Mouse (Mus musculus) forebrain, embryonic 13.5 days (tissue): ENCODE results near the gene Ptger1. TPM values are rescaled to one million over a fixed set of nuclear protein-coding genes. Genes with fewer than 3 reads are reported as not detected.

Experiments
- ATAC-seq: fragments of 200-750 bp; cut with Nextera tagmentation; 2 replicates; pipeline ENCODE4 v1.8.0; 2017
- H3K27ac ChIP-seq: fragments of 300-500 bp; sonication (generic); 2 replicates; pipeline ENCODE4 v1.5.1; 2015; ENCODE audit warnings: inconsistent platforms, mild to moderate bottlenecking, moderate library complexity
- H3K27me3 ChIP-seq: fragments of 300-500 bp; sonication (generic); 2 replicates; pipeline ENCODE4 v1.6.1; 2015; ENCODE audit warnings: mild to moderate bottlenecking, inconsistent platforms
- H3K36me3 ChIP-seq: fragments of 300-500 bp; sonication (generic); 2 replicates; pipeline ENCODE4 v1.6.1; 2015; ENCODE audit warnings: mild to moderate bottlenecking, inconsistent platforms; ENCODE audit not compliant: poor library complexity, severe bottlenecking
- H3K4me1 ChIP-seq: fragments of 300-500 bp; sonication (generic); 2 replicates; pipeline ENCODE4 v1.6.1; 2015; ENCODE audit warnings: inconsistent platforms
- H3K4me2 ChIP-seq: fragments of 300-500 bp; sonication (generic); 2 replicates; pipeline ENCODE4 v1.6.1; 2015; ENCODE audit warnings: inconsistent platforms, mild to moderate bottlenecking, moderate library complexity
- H3K4me3 ChIP-seq: fragments of 300-500 bp; sonication (generic); 2 replicates; pipeline ENCODE4 v1.5.1; 2015; ENCODE audit warnings: mild to moderate bottlenecking, inconsistent platforms
- H3K9ac ChIP-seq: fragments of 300-500 bp; sonication (generic); 2 replicates; pipeline ENCODE4 v1.6.1; 2015; ENCODE audit warnings: mild to moderate bottlenecking, inconsistent platforms
- H3K9me3 ChIP-seq: fragments of 300-500 bp; sonication (generic); replicated peaks from 2 replicates; pipeline ENCODE4 v1.6.1; 2016; ENCODE audit warnings: inconsistent platforms
- WGBS: fragments of 180-500 bp; shearing (Covaris S2); methylation state at CpG from one replicate; pipeline ENCODE4 v1.1.7; 2015; 5-methylcytosine and 5-hydroxymethylcytosine counted together
- polyA plus RNA-seq: library from polyadenylated mRNA; unstranded; fragments of >200 nt; fragmentation: Nextera tagmentation; extraction: Ambion mirVana; gene quantifications from 2 replicates; pipeline ENCODE4 v1.2.1, GENCODE M21; 2015

Gene Ptger1
- polyA plus RNA-seq, 1 experiment from 2014 or later = 0.67 TPM

DNA sequence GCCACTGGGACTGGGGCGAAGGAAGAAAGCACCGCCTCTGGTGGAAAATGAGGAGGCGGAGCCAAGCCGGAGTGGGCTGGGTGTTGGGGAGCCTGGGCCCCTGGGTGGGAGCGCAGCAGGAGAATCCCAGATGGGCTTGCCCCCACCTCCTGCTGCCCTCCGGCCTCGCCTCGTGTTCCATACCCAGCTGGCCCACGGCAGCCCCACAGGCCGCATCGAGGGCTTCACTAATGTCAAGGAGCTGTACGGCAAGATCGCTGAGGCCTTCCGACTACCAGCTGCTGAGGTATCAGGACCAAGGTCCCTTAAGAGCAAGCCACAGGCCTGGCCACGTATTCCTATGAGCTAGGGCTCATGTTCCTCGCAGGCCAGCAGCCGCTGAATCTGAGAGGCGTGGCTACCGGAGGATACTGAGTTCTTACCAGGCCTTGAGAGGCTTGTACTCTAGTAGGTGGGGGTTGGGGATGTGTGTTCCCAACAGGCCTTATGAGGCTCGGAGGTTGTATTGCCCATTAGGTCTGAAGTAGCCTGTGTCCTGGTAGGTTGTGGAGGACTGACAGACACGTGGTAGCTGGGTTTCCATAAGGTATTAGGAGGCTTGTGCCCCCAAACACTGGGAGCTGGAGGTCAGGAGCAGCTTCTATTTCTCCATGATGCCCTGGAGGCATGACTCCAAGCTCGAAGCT is 5.3 kb upstream of the Ptger1 start:
- peak overlapping the region; percentile 41 for H3K4me2 ChIP-seq

DNA sequence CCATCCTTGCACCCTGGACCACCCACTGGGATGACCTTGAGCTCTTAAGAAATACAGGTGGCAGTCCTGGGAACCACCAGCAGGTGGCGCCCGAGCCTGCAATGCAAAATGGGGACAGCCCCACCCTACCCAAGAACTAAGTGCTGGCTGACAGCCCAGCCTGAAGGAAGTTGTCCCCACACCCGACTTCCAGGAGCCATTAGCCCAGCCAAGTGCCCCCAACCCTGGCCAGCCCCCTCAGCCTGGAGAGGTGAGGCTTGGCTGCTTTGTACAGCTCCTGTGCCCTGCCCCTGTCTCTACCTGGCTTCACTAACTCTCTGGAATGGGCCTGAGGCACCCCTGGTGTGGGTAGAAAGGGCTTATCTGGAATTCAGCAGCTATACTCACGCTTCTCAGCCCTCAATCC is 4.1 kb upstream of the Ptger1 start:
- WGBS = 12% methylated on average over 4 of the region's 4 CpGs
- peaks cover 43% of the 10 kb centered on the region for H3K4me1 ChIP-seq
- H3K27me3 ChIP-seq = 0 out of 2 replicates have a peak, but pooled peaks cover under 1% of the 10 kb centered on the region
- peaks cover 19% of the 10 kb centered on the region for H3K36me3 ChIP-seq
- H3K9me3 ChIP-seq = no peaks in the 10 kb centered on the region
- H3K4me2 ChIP-seq = no peak overlapping the region
- no peak overlapping the region for H3K27ac ChIP-seq
- no peak overlapping the region for H3K9ac ChIP-seq
- ATAC-seq = peak; percentile 22; the same call in 1 of the 2 replicates
- no peak overlapping the region for H3K4me3 ChIP-seq

More for the DNA sequence above, 5.3 kb upstream of the Ptger1 start:
- peak overlapping the region; percentile 45 for H3K9ac ChIP-seq
- no peak overlapping the region for H3K4me3 ChIP-seq
- H3K9me3 ChIP-seq = no peaks in the 10 kb centered on the region
- WGBS = 16% methylated on average over 21 of the region's 22 CpGs
- ATAC-seq = peak; percentile 16; the same call in 1 of the 2 replicates
- peaks cover 24% of the 10 kb centered on the region for H3K36me3 ChIP-seq
- H3K4me1 ChIP-seq = peaks cover 34% of the 10 kb centered on the region
- no peaks in the 10 kb centered on the region for H3K27me3 ChIP-seq
- peak overlapping the region; percentile 42 for H3K27ac ChIP-seq

DNA sequence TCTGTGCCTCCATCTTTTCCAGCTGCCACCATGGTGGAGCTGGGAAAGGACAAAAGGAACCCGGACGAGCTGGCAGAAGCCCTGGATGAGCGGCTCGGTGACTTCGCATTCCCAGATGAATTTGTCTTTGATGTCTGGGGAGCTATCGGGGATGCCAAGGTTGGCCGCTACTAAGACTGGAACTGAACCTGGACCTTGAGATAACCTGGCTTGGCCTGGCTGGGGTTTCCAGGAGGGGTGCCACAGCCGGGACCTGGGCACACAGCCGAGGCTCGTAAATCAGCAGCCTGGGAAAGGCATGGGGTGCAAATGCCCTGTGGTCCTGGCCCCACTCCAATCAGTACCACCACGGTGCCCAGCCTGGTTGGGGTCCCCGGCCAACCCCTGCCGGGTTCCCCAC is 2.4 kb upstream of the Ptger1 start:
- Histone ChIP-seq H3K4me3 (no peak overlapping the region), H3K4me1 (peaks cover 53% of the 10 kb centered on the region), H3K9ac (no peak overlapping the region), H3K4me2 (no peak overlapping the region), H3K27me3 (peaks cover 4% of the 10 kb centered on the region; the same call in 1 of the 2 replicates), H3K36me3 (peaks cover 11% of the 10 kb centered on the region), H3K9me3 (no peaks in the 10 kb centered on the region), H3K27ac (no peak overlapping the region)
- no peak for ATAC-seq
- 91% methylated on average over 13 of the region's 13 CpGs for WGBS

DNA sequence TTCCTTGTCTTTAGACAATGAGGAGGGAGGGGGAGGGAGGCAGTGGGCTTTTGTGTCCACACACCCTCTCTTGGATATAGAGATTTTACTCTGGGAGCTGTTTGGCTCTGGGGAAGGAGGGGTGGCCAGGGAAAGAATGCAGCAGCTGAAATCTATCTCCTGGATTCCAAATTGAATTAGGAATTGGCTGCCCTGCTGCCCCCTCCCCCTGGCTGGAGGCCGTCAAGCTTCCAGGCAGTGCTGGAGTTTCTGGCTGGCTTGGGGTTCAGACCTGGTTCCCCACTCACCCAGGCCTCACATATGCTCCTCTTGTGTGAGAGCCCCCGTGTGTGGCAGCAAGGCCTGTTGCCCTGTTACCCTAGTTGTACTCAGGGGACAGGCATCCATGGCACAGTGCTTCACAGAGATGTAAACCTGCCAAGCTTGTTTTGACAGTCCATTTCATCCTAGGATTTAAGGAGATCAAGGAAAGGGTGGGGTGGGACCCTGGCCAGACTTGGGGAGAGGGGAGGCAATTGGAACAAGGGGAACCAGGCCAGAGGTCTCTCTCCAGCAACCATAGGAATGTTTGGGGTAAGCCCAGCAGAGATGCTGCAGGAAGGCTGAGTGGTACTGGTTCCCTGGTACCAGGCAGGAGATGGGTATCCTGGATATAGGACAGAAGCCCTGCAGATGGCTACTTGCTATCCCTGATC is 1.4 kb upstream of the Ptger1 start:
- H3K27me3 ChIP-seq = peaks cover 4% of the 10 kb centered on the region; the same call in 1 of the 2 replicates
- H3K9ac ChIP-seq = peak overlapping the region; percentile 13; the same call in 1 of the 2 replicates
- no peak for ATAC-seq
- H3K4me3 ChIP-seq = no peak overlapping the region
- no peak overlapping the region for H3K4me2 ChIP-seq
- peaks cover 21% of the 10 kb centered on the region for H3K36me3 ChIP-seq
- H3K9me3 ChIP-seq = no peaks in the 10 kb centered on the region
- peaks cover 49% of the 10 kb centered on the region for H3K4me1 ChIP-seq
- 41% methylated on average over 2 of the region's 2 CpGs for WGBS
- H3K27ac ChIP-seq = no peak overlapping the region

DNA sequence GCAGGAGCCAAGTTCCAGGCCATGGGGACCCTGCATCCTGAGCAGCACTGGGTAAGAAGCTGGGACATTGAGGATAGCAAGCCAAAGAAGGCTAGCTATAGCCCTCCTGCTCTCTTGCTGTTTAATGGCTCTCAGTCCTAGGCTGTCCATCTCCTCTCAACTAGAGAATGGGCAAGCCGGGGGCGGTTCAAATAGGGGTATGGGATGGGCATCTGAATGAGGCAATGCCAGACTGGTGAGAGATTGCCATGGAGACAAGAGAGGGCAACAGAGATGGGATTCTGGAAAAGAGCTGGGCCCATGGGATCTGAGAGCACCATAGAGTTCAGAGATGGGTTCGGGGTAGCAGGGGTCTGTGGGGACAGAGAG is 372 bp downstream of the Ptger1 start:
- WGBS = 88% methylated on average over 3 of the region's 3 CpGs

GRCm38 (mm10) chr8:83667526-83667925 is 1.0 kb downstream of the Ptger1 start:
- Histone ChIP-seq H3K27ac (no peak overlapping the region), H3K9ac (peak overlapping the region; percentile 68; the same call in 1 of the 2 replicates), H3K4me3 (no peak overlapping the region), H3K27me3 (peaks cover 4% of the 10 kb centered on the region; the same call in 1 of the 2 replicates), H3K4me2 (peak overlapping the region; percentile 72), H3K9me3 (no peaks in the 10 kb centered on the region), H3K4me1 (peaks cover 25% of the 10 kb centered on the region), H3K36me3 (peaks cover 46% of the 10 kb centered on the region)
- peak; percentile 6; the same call in 1 of the 2 replicates for ATAC-seq
- WGBS = 87% methylated on average over 10 of the region's 10 CpGs

More for the DNA sequence above, 372 bp downstream of the Ptger1 start:
- Histone ChIP-seq H3K4me3 (no peak overlapping the region), H3K4me2 (no peak overlapping the region), H3K4me1 (peaks cover 31% of the 10 kb centered on the region), H3K27me3 (peaks cover 4% of the 10 kb centered on the region; the same call in 1 of the 2 replicates), H3K36me3 (peaks cover 39% of the 10 kb centered on the region), H3K9me3 (no peaks in the 10 kb centered on the region), H3K27ac (no peak overlapping the region), H3K9ac (peak overlapping the region; percentile 21; the same call in 1 of the 2 replicates)
- ATAC-seq = no peak

DNA sequence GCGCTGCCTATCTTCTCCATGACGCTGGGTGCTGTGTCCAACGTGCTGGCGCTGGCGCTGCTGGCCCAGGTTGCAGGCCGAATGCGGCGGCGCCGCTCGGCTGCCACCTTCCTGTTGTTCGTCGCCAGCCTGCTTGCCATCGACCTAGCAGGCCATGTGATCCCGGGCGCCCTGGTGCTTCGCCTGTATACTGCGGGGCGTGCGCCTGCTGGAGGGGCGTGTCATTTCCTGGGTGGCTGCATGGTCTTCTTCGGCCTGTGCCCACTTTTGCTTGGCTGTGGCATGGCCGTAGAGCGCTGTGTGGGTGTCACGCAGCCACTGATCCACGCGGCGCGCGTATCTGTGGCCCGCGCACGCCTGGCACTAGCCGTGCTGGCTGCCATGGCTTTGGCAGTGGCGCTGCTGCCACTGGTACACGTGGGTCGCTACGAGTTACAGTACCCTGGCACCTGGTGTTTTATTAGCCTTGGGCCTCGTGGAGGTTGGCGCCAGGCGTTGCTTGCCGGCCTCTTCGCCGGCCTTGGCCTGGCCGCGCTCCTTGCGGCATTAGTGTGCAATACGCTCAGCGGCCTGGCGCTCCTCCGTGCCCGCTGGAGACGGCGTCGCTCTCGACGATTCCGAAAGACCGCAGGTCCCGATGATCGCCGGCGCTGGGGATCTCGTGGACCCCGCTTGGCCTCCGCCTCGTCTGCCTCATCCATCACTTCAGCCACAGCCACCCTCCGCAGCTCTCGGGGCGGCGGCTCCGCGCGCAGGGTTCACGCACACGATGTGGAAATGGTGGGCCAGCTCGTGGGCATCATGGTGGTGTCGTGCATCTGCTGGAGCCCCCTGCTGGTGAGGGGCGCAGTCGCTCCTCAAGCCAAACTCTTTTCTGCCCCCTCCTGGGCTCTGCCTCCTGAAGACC is 1.8 kb downstream of the Ptger1 start:
- peak overlapping the region; percentile 68 for H3K9ac ChIP-seq
- H3K4me2 ChIP-seq = peak overlapping the region; percentile 72
- peak; percentile 69 for ATAC-seq
- 23% methylated on average over 80 of the region's 80 CpGs for WGBS
- peaks cover 4% of the 10 kb centered on the region; the same call in 1 of the 2 replicates for H3K27me3 ChIP-seq
- H3K4me3 ChIP-seq = peak overlapping the region; percentile 40
- H3K9me3 ChIP-seq = no peaks in the 10 kb centered on the region
- H3K27ac ChIP-seq = no peak overlapping the region
- H3K4me1 ChIP-seq = peaks cover 22% of the 10 kb centered on the region
- H3K36me3 ChIP-seq = peaks cover 53% of the 10 kb centered on the region

DNA sequence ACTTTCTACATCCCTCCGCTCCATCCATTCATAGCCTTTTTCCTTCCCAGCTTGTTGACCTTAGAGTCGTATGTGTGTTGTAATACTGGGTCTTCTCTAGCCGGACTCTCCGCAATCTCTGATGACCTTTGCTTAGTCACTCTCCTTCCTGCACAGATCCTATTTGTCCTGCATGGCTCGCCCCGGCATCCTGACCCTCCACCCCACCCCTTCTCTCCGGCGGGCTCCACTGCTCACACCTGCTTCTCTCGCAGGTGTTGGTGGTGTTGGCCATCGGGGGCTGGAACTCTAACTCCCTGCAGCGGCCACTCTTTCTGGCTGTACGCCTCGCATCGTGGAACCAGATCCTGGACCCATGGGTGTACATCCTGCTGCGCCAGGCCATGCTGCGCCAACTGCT is 2.5 kb downstream of the Ptger1 start:
- Histone ChIP-seq H3K27ac (no peak overlapping the region), H3K9me3 (no peaks in the 10 kb centered on the region), H3K4me3 (peak overlapping the region; percentile 40; the same call in 1 of the 2 replicates), H3K9ac (no peak overlapping the region), H3K4me2 (no peak overlapping the region), H3K27me3 (peaks cover 4% of the 10 kb centered on the region; the same call in 1 of the 2 replicates), H3K4me1 (peaks cover 22% of the 10 kb centered on the region), H3K36me3 (peaks cover 58% of the 10 kb centered on the region)
- no peak for ATAC-seq
- WGBS = 78% methylated on average over 16 of the region's 16 CpGs

GRCm38 (mm10) chr8:83672936-83673335 is 6.5 kb downstream of the Ptger1 start:
- no peak overlapping the region for H3K4me3 ChIP-seq
- WGBS = 63% methylated on average over 5 of the region's 5 CpGs
- no peaks in the 10 kb centered on the region for H3K27me3 ChIP-seq
- H3K4me2 ChIP-seq = no peak overlapping the region
- peaks cover 6% of the 10 kb centered on the region for H3K4me1 ChIP-seq
- peaks cover 83% of the 10 kb centered on the region for H3K36me3 ChIP-seq
- H3K9me3 ChIP-seq = no peaks in the 10 kb centered on the region
- ATAC-seq = no peak
- no peak overlapping the region for H3K9ac ChIP-seq
- H3K27ac ChIP-seq = no peak overlapping the region

GRCm38 (mm10) chr8:83674497-83674896 is 8.0 kb downstream of the Ptger1 start:
- H3K9me3 ChIP-seq = no peaks in the 10 kb centered on the region
- peaks cover 93% of the 10 kb centered on the region for H3K36me3 ChIP-seq
- WGBS = 91% methylated on average over 5 of the region's 5 CpGs
- no peaks in the 10 kb centered on the region for H3K27me3 ChIP-seq
- no peak overlapping the region for H3K9ac ChIP-seq
- no peak overlapping the region for H3K27ac ChIP-seq
- H3K4me2 ChIP-seq = no peak overlapping the region
- no peak overlapping the region for H3K4me3 ChIP-seq
- no peak for ATAC-seq
- H3K4me1 ChIP-seq = no peaks in the 10 kb centered on the region

- ATAC-seq = no peak
- H3K9ac ChIP-seq = no peak overlapping the region
- 93% methylated on average over 12 of the region's 12 CpGs for WGBS
- H3K27ac ChIP-seq = no peak overlapping the region
- peaks cover 94% of the 10 kb centered on the region for H3K36me3 ChIP-seq
- H3K27me3 ChIP-seq = no peaks in the 10 kb centered on the region
- no peak overlapping the region for H3K4me3 ChIP-seq
- H3K4me2 ChIP-seq = no peak overlapping the region
- H3K4me1 ChIP-seq = no peaks in the 10 kb centered on the region
- H3K9me3 ChIP-seq = no peaks in the 10 kb centered on the region
Measured at GRCm38 (mm10) chr8:83679866-83680265, 13.4 kb downstream of the Ptger1 start.
